Mouse (Mus musculus): ENCODE measurements around the gene Zscan2. TPM values are rescaled to one million over a fixed set of nuclear protein-coding genes. Genes with fewer than 3 reads are reported as not detected.
A peak's percentile ranks its signal among the peaks of the same experiment; 100 is the strongest.

Zscan2 gene
- total RNA-seq, 2 experiments from 2014 or later, result 13.5 to 14.4 TPM

GRCm38 (mm10) chr7:80843176-80843575 lies 17.5 kb upstream of the Zscan2 start:
- DNase-seq (ENCODE audit: low spot score in 2 of 2), result no peak

- no peak for DNase-seq (ENCODE audit: low spot score in 2 of 2)
Observed at GRCm38 (mm10) chr7:80843910-80844640, 16.6 kb upstream of the Zscan2 start.

- no peak for DNase-seq (ENCODE audit: low spot score in 2 of 2)
Observed at GRCm38 (mm10) chr7:80844691-80845090, 16.0 kb upstream of the Zscan2 start.

GRCm38 (mm10) chr7:80845621-80846279 lies 15.0 kb upstream of the Zscan2 start:
- no peak for DNase-seq (ENCODE audit: low spot score in 2 of 2)

GRCm38 (mm10) chr7:80846280-80846678 lies 14.4 kb upstream of the Zscan2 start:
- no peak for DNase-seq (ENCODE audit: low spot score in 2 of 2)

GRCm38 (mm10) chr7:80846709-80847108 lies 14.0 kb upstream of the Zscan2 start:
- DNase-seq (ENCODE audit: low spot score in 2 of 2), result no peak

GRCm38 (mm10) chr7:80849267-80849666 lies 11.5 kb upstream of the Zscan2 start:
- no peak for DNase-seq (ENCODE audit: low spot score in 2 of 2)

GRCm38 (mm10) chr7:80849710-80850109 lies 11.0 kb upstream of the Zscan2 start:
- DNase-seq (ENCODE audit: low spot score in 2 of 2), result peak in 1 of 2 experiments; percentile 46

- DNase-seq (ENCODE audit: low spot score in 2 of 2), result no peak
Observed at GRCm38 (mm10) chr7:80850520-80850919, 10.2 kb upstream of the Zscan2 start.

- no peak for DNase-seq (ENCODE audit: low spot score in 2 of 2)
Observed at GRCm38 (mm10) chr7:80853218-80853617, 7.5 kb upstream of the Zscan2 start.

- peak; percentile 42 to 56 for DNase-seq (ENCODE audit: low spot score in 2 of 2)
Observed at GRCm38 (mm10) chr7:80855316-80855715, 5.4 kb upstream of the Zscan2 start.

- DNase-seq (ENCODE audit: low spot score in 2 of 2), result peak; percentile 85 to 86
Observed at GRCm38 (mm10) chr7:80857181-80857580, 3.5 kb upstream of the Zscan2 start.

- DNase-seq (ENCODE audit: low spot score in 2 of 2), result peak; percentile 41 to 52
Observed at GRCm38 (mm10) chr7:80860227-80860626, 493 bp upstream of the Zscan2 start.

- no peak for DNase-seq (ENCODE audit: low spot score in 2 of 2)
Observed at GRCm38 (mm10) chr7:80862475-80862874, 1.8 kb downstream of the Zscan2 start.

GRCm38 (mm10) chr7:80863520-80863919 lies 2.8 kb downstream of the Zscan2 start:
- no peak for DNase-seq (ENCODE audit: low spot score in 2 of 2)

- DNase-seq (ENCODE audit: low spot score in 2 of 2), result no peak
Observed at GRCm38 (mm10) chr7:80864151-80864550, 3.4 kb downstream of the Zscan2 start.

- no peak for DNase-seq (ENCODE audit: low spot score in 2 of 2)
Observed at GRCm38 (mm10) chr7:80864831-80865230, 4.1 kb downstream of the Zscan2 start.

- no peak for DNase-seq (ENCODE audit: low spot score in 2 of 2)
Observed at GRCm38 (mm10) chr7:80865521-80865920, 4.8 kb downstream of the Zscan2 start.

GRCm38 (mm10) chr7:80866514-80867147 lies 5.9 kb downstream of the Zscan2 start:
- DNase-seq (ENCODE audit: low spot score in 2 of 2), result no peak

- DNase-seq (ENCODE audit: low spot score in 2 of 2), result no peak
Observed at GRCm38 (mm10) chr7:80868686-80869085, 8.0 kb downstream of the Zscan2 start.

GRCm38 (mm10) chr7:80873038-80873437 lies 12.3 kb downstream of the Zscan2 start:
- no peak for DNase-seq (ENCODE audit: low spot score in 2 of 2)

- DNase-seq (ENCODE audit: low spot score in 2 of 2), result no peak
Observed at GRCm38 (mm10) chr7:80873631-80874030, 12.9 kb downstream of the Zscan2 start.

All from layer of hippocampus, postnatal 10 days (tissue).